Mouse (Mus musculus): ENCODE results near the gene Smad1. TPM values are rescaled to one million over a fixed set of nuclear protein-coding genes. Genes with fewer than 3 reads are reported as not detected.

The Smad1 gene
- total RNA-seq, 2 experiments from 2014 or later: 31.2 to 32.3 TPM

- DNase-seq (ENCODE audit: low spot score in 2 of 2): no peak
These were observed 38.4 kb downstream of the Smad1 start for GRCm38 (mm10) chr8:79360774-79361527.

DNA sequence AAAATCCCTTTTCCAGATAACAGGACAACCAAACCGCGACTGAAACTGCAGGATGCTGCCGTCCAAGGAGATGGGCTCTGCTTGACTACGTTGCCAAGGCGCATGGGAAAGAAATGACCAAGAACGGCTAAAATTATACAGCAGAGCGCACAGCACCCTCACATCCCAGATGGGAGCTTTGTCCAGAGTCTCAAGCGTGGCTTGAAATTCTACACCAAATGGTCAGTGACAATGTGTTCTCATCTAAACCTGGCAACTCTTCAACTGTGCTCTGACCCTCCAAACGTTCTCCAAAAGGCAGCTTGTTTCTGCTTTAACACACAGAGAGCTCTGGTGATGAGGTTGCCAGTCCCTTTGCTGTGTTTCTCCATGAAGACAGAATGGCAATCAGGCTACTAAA, 39.0 kb downstream of the Smad1 start:
- DNase-seq (ENCODE audit: low spot score in 2 of 2): no peak

GRCm38 (mm10) chr8:79355721-79356434, 43.4 kb downstream of the Smad1 start:
- DNase-seq (ENCODE audit: low spot score in 2 of 2): no peak

DNA sequence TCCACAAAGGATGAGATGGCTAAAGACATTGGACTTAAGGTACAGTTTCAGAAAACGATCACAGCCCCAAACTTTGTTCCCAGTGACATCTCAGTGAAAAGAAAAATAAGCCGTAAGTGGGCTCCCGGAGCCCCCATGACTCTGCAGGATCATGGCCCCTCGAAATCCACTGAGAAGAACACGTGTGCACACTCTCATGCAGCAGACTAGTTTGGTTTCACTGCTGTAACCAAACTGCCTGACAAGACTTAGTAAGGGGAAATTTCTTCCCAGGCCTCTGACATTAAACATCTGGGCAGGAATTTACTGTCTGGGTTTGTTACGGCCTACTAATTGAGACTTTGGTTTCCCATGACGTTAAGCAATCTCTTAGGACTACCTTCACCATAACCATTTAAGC, 45.3 kb downstream of the Smad1 start:
- no peak for DNase-seq (ENCODE audit: low spot score in 2 of 2)

- DNase-seq (ENCODE audit: low spot score in 2 of 2): no peak
These were observed 47.4 kb downstream of the Smad1 start for GRCm38 (mm10) chr8:79351916-79352315.

- no peak for DNase-seq (ENCODE audit: low spot score in 2 of 2)
These were observed 48.5 kb downstream of the Smad1 start for GRCm38 (mm10) chr8:79350805-79351204.

DNA sequence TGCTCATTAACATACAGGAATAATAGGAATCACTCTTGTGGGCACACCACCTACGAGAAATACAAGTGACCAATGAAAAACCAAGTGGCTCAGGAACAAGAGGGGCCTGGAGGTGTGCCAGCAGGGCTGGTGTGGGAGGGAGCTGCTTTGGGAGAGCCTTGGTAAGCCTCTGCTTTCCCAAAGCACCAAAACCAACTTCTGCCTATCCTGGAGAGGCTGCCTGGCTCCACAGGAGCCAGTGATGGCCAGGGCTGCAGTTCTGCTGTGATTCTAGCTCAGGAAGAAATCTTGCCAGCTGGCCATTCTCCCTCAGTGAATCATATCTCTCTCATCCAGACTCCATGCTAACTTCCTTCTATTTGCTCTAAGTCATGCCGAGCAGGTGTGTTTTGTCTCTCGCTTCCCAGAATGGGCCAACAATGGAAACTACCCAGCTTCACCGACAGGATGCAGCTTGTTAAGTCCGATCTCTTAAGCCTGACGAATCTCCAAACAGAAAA, 49.2 kb downstream of the Smad1 start:
- peak; percentile 67 to 71 for DNase-seq (ENCODE audit: low spot score in 2 of 2)

DNA sequence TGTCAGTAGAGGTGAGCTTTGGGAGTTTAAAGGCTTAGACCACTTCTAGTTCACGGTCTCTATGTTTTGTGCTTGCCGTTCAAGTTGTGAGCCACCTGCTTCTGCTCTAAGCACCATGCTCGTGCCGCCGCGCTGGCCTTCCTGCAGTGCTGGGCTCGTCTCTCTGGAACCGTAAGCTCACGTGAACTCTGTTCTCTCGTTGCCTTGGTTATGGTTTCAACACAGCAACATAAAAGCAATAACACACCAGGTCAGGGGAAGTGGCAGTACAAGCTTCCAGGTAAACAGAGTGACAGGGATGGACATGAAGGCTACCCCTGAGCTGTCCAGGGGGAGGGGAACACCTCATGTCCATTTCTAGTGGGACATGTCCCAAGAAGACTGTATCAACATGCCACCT, 52.9 kb downstream of the Smad1 start:
- DNase-seq (ENCODE audit: low spot score in 2 of 2): no peak

DNA sequence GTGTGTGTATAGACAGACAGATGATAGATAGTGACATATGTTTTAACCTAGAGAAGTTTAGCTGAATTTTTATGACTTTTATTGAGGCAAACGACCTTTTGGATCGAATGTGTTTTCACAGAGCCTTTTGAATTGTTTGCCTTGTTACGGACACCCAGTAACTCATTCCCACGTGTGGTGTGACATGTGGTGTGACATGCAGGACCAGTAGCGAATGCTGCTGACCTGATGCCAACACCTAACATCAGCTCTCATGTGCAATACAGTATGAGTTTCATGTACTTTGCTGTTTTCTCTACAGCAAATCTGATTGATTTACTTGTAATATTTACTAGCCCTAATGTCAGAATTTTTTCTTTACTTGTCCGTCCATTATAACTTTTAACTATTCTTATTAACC, 53.5 kb downstream of the Smad1 start:
- DNase-seq (ENCODE audit: low spot score in 2 of 2): no peak

DNA sequence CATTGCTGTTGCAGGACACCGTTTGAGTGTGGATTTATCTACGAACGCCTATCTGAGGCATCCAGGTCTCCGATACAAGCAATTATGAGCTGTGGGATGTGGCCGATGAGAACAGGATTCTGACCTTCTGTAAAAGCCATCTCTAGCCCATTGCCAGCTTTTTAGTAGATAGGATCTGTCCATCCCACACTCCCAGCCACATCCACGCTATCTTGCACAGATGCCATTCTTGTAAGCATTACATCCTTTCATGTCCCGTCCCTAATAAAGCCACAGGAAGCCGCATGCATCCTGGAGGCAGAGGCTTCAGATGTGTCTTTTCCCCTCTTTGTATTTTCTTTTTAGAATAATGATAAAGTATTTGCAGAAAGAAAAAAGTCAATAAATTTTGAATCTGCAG, 58.1 kb downstream of the Smad1 start:
- DNase-seq (ENCODE audit: low spot score in 2 of 2): no peak

DNA sequence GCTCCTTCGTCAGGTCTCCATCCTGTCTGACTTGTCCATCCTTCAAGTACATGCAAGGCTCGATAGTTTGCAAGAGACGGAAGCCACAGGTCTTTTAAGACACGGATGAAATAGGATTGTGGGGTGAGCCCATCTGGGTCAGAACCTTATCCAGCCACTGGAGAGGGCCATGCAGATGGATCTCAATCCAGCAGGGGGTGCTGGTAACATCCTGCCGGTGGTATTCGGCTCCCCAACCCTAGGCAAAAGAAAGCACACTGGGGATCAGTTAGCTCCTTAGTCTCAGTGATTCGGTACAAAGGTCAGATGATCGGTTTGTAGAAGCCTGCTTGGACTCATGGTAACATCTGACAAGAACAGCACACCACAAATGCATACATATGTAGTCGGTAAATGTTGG, 59.8 kb downstream of the Smad1 start:
- peak in 1 of 2 experiments; percentile 27 for DNase-seq (ENCODE audit: low spot score in 2 of 2)

DNA sequence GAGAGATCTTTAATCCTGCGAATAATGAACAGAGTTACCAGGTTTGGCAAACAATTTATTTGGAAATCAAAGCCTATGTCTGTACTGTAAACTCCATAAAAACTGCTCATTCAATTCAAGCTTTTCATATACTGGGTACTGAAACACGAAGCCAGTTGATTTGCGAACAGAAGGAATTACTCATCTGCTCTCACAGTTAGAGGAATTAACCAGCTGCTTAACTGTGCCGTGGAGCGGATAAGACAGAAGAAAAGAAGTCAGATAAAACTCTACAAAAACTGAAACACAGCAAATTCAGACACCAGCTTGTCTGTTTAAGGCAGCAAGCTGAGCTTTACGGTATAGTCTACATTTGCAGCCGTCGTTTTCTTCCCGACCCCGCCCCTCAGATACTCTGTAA, 60.7 kb downstream of the Smad1 start:
- DNase-seq (ENCODE audit: low spot score in 2 of 2): no peak

GRCm38 (mm10) chr8:79332109-79332900, 67.0 kb downstream of the Smad1 start:
- DNase-seq (ENCODE audit: low spot score in 2 of 2): peak in 1 of 2 experiments; percentile 18

GRCm38 (mm10) chr8:79331571-79331970, 67.7 kb downstream of the Smad1 start:
- DNase-seq (ENCODE audit: low spot score in 2 of 2): no peak

- no peak for DNase-seq (ENCODE audit: low spot score in 2 of 2)
These were observed 68.3 kb downstream of the Smad1 start for GRCm38 (mm10) chr8:79331017-79331416.

GRCm38 (mm10) chr8:79329735-79330134, 69.6 kb downstream of the Smad1 start:
- no peak for DNase-seq (ENCODE audit: low spot score in 2 of 2)

- no peak for DNase-seq (ENCODE audit: low spot score in 2 of 2)
These were observed 70.1 kb downstream of the Smad1 start for GRCm38 (mm10) chr8:79329182-79329581.

GRCm38 (mm10) chr8:79325510-79325909, 73.8 kb downstream of the Smad1 start:
- DNase-seq (ENCODE audit: low spot score in 2 of 2): no peak

DNA sequence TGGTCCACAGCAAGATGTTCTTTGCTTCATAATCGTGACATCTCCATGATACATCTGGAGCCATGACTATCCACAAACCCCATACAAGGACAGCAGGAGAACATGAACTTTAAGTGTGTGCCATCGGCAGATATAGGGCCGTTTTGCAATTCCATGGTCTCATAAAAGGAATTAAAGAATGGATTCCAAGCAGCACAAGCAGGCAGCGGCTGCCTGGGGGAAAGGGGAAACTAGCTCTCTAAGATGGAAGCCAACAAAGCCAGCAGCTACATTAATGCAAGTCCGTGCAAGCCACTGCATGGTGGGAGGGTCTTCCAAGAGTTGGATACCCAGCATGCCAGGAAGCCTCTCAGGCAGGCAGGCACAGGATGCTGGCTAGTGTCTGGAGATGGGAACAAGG, 74.4 kb downstream of the Smad1 start:
- DNase-seq (ENCODE audit: low spot score in 2 of 2): no peak

GRCm38 (mm10) chr8:79324036-79324435, 75.3 kb downstream of the Smad1 start:
- no peak for DNase-seq (ENCODE audit: low spot score in 2 of 2)

GRCm38 (mm10) chr8:79323121-79323520, 76.2 kb downstream of the Smad1 start:
- no peak for DNase-seq (ENCODE audit: low spot score in 2 of 2)

GRCm38 (mm10) chr8:79310801-79311200, 88.5 kb downstream of the Smad1 start:
- no peak for DNase-seq (ENCODE audit: low spot score in 2 of 2)

Measured in left cerebral cortex, adult 18-20 months (tissue).